Mouse (Mus musculus) forelimb bud, embryonic 11.5 days (tissue): ENCODE data around the gene Dll4.

Experiments
- DNase-seq: peaks from one replicate; pipeline ENCODE4 v3.0.0-alpha.2; 2012; ENCODE audit warnings: low read depth, low spot score

The Dll4 gene

DNA sequence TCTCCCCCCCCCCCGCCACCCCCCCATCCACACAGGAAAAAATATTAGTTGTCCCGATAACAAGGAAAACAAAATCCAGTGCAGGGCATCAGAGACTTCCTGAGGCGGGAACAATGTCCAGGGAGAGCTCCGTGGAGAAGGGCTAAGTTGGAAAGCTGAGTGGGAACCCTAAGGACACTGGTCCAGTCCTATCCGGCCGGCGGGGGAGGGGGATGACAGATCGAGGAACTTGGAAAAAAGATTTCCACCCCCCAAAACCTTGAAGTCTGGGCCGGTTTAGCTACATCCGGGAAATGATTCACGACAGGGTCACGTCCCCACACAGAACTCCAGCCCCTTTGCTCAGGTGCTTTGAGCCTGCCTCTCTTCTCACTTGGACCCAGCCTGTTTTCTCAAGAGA, 14.0 kb upstream of the Dll4 start:
- DNase-seq = no peak

DNA sequence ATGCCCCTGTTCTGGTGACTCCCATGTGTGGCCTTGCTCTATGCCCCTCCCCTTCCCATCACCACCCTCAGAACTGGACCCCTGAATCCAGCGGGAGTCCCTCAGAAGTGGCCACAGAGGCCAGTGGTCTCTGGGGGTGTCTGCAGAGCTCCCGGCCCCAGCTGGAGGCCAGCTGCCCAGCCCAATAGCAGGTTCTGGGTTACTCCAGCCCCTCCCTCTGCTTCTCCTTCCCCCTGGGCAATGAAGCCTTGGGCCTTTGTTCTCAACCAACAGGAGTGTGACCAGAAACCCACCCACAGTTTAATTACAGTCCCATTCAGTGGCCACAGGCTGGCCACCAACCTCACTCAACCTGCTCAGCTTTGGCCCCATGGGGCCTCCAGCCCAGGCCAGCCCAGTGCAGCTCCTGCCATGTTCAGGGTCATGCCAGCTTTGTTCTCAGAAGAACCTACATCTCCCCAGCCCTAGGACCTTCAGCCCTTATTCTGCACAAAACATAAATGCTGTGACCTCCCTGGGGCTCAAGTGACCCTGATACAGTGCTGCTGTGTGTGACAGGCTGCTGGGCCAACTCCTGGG, 13.1 kb upstream of the Dll4 start:
- DNase-seq = no peak

DNA sequence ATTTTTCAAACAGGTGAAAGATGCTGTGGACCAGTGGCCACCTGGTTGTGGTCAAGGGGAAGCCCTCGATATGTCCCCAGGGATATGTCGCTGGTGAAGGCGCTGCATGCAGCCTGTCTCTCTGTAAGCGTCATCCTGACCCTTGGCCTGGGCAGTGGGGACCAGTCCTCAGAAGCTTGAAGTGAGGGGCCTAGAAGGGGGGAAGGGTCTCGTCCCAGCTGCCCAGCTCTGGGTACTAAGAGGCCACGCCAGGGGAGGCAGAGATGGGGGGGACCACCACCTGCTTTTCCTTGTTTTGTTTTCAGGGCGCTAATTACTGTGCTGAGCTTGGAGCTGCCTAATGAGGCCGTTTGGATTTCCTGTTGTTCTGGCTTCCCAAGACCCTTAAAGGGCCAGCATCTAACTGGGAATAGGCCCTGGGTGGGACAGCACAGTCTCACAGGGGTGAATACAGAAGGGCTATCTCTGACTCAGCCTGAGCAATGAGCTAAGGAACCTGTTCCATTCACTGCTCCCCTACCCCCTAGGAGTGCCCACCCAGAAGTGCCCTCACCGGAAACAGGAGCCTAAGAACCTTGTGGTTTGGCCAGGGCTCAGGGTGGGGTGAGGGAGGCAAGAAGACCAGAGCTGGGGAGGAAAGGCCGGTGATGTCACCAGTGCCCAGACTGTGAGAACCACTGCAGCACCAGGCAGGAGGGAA, 11.7 kb upstream of the Dll4 start:
- no peak for DNase-seq

DNA sequence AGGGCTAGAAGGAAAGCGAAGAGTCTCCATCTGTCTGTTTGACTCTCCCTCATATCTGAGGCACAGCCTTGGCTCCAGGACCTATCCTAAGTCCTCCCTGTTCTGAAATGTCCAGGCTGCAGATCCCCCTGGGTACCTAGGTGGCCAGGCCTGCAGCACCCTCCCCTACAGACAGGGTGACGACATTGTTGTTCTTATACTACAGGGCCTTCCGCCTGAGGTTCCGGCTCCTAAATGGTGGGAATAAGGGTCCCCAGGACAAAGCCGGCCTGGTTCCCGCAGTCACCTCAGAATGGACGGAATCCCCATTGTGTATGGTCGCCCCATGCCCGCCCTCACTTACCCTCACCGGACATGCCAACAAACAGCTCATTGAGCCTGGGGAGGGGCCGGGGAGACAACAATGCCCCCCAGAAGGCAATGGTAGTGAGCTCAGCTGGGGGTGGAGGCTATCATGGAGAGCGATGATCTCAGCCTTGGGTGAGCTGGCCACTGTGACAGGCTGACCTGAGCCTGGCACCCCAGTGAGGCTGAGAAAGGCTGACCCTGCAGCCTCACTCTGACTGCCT, 10.8 kb upstream of the Dll4 start:
- no peak for DNase-seq

DNA sequence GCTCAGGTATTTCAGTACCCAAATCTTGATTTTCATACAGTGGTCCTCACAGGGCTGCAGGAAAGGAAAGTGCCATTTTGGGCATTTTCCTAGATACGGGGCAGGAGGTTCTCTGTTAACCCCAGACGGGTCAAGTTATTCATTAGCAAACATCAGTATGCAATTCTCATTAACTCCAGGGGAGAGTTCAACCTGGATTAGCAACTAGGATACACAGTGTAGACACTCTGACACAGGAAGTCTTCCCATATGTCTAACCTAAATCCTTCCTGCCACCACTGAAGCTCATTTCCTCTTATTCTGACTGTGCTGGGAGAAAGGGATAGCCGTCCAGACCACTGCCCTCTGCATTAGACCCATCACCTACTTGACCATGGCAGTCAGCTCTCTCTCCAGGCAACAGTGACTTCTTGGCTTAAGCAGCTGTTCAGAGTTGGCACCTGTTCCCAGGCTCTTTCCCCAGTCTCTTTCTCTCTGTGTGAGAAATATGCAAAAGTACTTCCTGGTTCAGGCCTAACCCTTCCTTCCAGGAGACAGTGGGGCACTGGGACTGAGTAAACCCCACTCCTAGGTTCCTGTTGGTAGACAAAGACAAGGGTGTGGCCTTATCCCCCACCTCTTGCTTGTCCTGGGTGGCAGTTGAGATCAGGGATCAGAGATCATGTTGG, 7.4 kb upstream of the Dll4 start:
- no peak for DNase-seq

DNA sequence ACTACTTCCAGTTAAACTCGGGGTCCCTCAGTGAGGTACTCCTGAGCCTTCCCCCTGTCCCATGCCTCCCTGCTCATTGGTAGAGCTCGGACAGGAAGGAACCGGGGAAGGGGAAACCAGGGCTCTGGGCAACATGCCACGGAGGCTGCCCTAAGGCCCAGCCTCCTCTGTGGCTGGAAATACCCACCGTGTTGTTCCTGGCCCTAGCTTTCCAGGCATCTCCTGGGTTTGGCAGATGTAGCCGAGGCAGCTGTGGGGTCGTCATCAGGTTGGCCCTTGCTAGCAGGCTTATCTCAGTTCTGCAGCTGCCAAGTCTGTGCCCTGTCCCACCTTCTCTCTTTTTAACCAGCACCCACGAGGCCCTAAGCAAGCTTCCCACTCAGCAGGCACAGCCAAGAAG, 5.0 kb upstream of the Dll4 start:
- no peak for DNase-seq

DNA sequence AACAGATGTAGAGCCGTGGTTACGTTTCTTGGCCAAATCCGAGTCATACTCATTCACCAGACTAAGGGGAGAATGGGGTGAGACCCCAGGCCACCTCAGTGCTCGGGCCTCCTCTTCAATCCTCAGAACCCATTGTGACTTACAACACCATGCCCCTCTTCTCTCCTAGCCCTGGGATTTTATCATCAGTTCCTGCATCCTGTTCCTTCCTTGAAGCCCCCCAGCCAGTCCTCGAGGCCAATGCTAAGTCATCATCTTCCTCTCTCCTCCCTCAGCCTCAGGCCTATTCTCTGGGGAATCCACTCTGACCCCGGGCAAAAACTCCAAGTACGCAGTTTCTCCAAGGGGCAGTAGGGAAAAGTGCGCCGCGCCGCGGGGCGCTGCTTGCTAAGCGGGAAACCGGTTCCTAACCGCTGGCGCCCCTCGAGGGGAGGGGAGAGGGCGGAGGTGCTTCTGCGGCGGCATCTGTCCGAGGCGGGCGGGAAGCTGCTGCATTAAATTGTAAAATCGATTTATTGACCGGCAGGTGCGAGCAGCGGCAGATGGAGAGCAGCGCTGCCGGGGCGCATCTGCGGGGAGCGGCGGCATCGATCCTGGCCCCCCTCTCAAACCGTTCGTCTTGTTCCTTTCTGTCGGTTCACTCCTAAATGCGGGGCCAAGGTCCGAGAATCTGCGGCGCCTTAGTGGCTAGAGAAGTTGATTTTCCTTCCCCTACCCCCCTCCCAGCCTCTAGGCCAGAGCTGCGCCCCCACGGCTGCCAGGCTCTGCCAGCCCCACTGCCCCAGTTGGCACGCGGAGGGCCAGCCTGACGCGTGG, 3.6 kb upstream of the Dll4 start:
- no peak for DNase-seq

DNA sequence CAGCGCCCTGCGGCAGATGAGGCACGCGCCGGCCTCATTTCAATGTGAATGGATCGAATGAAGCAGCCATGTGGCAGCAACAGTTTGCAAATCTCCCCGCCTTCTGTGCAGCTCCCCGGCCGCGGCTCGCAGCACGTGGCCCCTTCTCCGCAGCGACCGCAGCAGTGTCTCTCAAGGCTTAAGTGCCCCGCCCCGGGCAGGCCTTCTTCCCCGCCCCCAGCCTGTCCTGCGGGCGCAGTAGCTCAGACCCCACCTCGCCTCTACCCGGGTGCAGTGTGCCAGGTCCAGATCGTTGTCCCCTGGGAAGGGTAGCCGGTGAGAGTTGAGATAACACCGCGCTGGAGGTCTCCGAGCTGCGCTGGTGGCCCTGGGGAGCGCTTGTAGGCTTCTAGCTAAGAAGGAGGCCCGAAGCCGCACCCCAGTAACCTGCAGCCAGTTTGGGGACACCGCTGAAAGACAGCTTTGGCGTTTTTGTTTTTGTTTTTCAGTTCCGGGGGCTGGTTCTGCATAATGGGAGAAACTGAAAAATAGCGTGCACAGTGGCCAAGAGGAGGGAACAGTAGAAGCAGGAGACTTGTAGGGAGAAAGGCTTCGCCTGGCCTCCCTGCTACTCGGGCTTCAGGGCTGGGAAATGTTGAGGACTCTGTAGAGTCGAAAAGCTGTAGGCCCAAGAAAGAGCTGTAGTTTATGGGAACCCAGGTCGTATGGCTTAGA, 2.8 kb upstream of the Dll4 start:
- no peak for DNase-seq

DNA sequence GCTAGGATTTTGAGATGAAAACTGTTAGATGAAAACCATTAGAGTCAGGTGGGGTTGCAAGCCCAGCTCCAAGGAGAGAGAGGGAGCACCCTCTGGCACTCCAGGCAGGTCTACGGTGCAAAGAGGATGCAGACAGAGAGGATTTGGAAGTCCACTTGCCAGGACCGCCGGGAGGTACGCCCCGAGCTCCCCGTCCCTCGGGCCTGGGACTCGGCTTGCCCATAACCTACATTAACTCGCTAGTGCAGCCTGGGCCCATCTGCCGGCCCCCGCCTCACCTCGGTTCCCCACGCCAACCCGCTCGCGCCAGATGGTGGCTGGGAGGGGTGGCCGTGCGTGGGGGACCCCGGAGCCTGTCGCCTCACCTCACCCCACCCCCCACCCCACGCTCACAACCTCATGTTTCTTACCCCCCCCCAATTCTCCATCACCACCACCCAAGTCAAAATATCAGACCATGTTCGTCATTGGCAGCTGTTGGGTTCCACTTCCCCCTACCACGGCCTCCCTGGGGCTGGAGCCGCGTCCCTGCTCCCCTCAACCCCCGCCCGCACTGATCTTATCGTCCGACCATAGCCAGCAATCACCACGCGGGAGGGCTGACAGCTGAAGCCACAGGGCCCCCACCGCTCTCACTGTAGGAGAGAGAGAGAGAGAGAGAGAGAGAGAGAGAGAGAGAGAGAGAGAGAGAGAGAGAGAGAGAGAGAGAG, 1.6 kb upstream of the Dll4 start:
- DNase-seq = no peak

DNA sequence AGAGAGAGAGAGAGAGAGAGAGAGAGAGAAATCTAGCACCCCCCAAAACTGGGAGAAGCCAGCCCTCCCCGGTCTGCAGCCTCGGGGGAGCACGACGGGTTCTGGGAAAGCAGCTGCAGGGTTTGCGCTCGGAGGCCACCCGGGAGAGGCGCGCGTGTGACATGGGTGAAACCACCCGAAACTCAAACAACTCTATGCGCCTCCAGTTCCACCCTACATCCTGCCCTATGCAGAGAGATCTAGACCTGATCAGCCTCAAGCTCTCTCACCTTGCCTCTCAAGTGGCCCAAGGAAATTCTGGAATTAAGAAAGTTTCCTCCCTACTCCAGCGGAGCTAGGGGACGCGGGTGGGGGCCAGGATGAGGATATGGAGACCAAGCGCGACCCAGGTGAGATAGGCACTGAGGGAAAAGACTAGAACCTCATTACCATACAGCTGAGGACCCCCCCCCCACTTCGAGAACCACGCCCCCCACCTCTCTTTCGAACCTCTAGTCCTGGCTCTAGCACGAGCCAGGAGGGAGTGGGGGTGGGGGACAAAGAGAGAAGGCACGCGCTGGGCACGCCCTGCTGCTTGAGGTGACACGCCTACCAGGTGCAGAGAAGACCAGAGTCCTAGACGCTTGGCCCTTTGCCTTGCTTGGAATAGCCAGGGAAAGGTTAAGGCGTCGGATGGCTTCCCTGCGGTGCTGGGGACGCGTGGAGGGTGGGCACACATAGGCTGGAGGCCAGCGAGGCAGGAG, 837 bp upstream of the Dll4 start:
- DNase-seq = no peak

DNA sequence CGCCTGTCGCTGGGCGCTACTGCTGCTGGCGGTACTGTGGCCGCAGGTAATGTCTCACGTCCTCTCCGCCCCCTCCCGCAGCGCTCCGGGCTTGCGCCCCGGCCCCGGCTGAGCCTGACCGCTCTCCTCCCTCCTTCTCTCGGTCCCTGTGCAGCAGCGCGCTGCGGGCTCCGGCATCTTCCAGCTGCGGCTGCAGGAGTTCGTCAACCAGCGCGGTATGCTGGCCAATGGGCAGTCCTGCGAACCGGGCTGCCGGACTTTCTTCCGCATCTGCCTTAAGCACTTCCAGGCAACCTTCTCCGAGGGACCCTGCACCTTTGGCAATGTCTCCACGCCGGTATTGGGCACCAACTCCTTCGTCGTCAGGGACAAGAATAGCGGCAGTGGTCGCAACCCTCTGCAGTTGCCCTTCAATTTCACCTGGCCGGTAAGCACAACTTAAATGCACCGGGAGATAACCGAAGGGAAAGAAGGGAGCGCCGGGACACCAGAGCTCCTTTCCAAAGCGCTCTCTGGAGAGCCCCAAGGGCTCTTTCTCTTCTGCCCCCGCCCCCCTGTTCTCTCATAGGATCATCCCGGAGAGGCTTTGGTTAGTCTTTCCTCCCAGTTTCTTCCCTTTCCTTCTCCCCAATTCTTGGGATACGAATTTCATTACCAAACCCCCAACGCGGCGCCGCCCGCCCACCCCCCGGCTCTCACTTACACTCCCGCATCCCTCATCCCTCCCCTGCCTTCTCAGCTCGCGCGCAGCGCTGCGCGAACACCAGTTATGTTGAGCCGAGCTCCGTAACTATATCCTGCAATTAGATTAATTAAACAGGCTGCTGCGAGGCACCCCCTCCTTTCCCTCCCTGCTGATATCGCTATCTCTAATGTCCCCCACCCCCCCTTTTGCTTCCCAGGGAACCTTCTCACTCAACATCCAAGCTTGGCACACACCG, 847 bp downstream of the Dll4 start:
- DNase-seq = no peak

DNA sequence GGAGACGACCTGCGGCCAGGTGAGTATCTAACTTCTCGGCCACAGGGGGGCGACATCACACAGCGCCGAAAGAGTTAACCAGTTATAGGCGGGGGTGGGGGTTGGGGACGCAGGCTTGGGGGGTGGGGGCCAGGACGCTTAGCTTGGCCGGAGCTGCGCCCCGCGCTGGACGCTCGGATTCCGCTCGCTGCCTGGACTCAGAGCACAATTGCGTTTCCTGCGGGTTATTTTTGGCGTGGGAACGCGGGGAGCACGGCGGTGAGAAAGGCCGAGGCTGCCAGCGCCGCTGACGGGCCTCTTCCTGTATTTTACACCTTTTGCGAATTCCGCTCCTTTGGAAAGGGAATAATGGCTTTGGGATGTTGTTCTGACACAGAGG, 1.5 kb downstream of the Dll4 start:
- no peak for DNase-seq

DNA sequence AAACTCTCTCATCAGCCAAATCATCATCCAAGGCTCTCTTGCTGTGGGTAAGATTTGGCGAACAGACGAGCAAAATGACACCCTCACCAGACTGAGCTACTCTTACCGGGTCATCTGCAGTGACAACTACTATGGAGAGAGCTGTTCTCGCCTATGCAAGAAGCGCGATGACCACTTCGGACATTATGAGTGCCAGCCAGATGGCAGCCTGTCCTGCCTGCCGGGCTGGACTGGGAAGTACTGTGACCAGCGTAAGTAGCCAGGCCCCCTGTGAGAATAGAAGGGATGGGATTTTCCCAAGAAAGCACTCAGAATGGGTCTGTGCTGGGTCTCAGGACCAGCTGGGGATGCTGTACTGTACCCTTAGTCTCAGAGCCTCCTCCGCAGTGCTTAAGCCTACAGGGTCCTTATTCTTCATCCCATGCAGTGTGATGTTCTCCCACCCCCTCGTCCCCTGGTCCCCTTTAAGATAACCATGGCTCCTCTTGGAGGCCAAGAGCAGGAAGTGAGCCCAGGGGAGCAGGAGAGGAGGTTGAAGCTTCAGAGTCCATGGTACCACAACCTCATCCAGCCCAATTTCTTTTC, 2.5 kb downstream of the Dll4 start:
- DNase-seq = no peak

DNA sequence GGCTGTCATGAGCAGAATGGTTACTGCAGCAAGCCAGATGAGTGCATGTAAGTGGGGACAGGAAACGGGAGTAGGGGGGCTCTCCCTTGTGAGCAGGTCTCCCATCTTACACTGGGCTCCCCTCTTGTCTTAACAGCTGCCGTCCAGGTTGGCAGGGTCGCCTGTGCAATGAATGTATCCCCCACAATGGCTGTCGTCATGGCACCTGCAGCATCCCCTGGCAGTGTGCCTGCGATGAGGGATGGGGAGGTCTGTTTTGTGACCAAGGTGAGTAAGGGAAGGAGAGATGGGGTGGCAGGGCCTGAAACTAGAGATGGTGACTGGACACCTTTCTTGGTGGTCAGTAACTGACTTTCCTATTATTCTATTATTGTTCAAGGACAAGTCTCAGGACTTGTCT, 3.0 kb downstream of the Dll4 start:
- no peak for DNase-seq

DNA sequence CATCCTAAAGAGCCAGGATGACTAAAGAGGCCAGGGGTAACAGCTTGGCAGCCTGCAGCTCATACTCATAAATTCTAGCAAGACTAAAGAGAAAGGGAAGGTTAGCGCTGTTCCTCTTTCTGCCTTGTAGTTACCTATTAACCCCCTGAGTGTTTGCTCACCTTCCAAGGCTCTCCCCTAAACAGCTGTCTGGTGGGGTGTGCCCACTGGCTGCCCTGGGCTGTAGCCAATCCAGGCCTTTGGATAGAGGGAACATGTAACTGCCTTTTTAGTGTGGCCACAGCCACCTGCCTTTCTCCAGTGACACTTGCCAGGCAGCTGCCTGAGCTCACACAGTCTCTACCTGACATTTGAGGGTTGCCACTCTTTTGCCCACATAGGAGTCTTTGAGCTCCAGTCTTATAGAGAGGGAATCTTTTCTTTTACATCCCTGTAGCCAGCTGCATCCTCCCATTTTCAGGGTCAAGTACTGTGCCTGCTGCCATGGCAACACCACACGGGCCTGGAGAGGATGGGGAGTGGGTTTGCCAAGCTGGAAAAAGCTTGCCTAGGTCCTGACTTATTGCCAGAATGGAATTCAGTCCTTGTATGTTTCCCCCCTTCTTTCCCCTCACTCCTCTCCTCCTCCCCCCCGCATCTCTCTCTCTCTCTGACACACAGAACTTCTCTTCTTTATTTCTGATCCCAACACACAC, 3.7 kb downstream of the Dll4 start:
- DNase-seq = no peak

DNA sequence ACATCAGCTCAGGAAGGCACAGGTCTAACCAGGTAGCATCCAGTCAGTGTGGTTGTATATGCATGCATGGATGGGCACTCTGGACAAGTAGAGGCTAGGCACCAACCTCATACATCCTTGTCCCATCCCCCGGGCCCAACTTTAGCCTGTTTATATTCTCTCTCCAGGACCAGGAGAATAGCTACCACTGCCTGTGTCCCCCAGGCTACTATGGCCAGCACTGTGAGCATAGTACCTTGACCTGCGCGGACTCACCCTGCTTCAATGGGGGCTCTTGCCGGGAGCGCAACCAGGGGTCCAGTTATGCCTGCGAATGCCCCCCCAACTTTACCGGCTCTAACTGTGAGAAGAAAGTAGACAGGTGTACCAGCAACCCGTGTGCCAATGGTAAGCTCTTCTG, 5.2 kb downstream of the Dll4 start:
- DNase-seq = no peak

DNA sequence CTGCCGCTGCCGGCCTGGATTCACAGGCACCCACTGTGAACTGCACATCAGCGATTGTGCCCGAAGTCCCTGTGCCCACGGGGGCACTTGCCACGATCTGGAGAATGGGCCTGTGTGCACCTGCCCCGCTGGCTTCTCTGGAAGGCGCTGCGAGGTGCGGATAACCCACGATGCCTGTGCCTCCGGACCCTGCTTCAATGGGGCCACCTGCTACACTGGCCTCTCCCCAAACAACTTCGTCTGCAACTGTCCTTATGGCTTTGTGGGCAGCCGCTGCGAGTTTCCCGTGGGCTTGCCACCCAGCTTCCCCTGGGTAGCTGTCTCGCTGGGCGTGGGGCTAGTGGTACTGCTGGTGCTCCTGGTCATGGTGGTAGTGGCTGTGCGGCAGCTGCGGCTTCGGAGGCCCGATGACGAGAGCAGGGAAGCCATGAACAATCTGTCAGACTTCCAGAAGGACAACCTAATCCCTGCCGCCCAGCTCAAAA, 6.6 kb downstream of the Dll4 start:
- no peak for DNase-seq

DNA sequence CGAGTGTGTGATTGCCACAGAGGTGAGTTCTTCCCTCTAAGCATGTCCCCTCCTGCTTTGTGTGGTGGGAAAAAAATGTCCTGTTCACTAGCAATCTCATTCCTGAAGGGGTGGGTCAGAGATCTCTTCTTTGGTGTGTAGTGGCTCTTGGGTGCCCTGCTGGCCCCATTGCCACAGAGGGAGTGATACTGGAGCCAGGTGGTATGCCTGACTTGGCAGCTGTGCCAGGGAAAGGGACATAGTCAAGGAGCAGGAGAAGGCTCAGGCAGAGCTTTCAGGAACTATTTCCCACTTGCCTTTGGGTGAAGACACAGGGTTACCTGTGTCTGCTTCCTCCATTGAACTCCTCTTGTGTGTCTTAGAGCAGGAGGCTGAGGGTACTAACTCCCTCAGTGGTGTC, 8.6 kb downstream of the Dll4 start:
- DNase-seq = no peak
